8 mouse cellular contexts compared by ENCODE assay signal in the genomic region with DNA sequence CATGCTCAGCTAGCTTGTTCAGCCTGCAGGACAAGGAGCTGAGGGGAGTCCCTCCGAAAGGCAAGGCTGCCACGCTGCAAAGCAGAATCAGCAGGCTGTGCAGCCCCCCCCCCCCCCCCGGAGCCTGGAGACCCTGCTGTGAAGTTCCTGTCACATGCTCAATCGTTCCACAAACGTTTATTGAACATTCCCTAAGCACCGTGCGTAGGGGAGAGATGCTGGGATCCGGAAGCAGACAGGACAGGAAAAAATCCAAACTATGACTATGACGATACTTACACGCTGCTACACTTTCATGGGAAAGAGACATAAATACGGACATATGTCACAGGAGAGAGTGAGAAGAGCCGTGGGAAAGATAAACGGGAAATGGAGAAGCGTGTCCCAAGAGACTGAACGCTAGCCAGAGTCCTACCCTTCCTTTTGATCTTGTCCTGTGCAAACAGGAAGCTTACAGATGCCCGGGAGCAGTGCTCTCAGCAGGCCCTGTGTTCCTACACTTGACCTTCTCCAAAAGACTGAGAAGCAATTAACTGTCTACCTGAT. TPM values are rescaled to one million over a fixed set of nuclear protein-coding genes. Genes with fewer than 3 reads are reported as not detected.
A peak's percentile ranks its signal among the peaks of the same experiment; 100 is the strongest.
DNase-seq lines count a peak whose midpoint lies in the region; ATAC-seq and TF ChIP-seq lines count a peak whose summit lies in the region.

No protein-coding gene starts in this region.

- no peak for TF ChIP-seq CTCF in E14TG2a.4 (conservative IDR thresholded peaks at IDR 0.05; ENCODE audit: low read length)

- DNase-seq in ZHBTc4 (ENCODE audit: low read depth, low spot score): peak; percentile 83
- peak; percentile 45 for DNase-seq in hindbrain, embryonic 11.5 days (ENCODE audit: low spot score)
- peak; percentile 36 to 53 for DNase-seq in lung, postnatal 4 days
- no peak for DNase-seq in ovary, postnatal 36 days (ENCODE audit: low spot score)
- DNase-seq in adrenal gland, adult 18-20 months (ENCODE audit: low spot score in 2 of 2): no peak
- no peak for DNase-seq in right cerebral cortex, adult 18-20 months
- DNase-seq in left cerebral cortex, postnatal 25 days (ENCODE audit: low spot score in 2 of 2): no peak

- ATAC-seq in hindbrain, embryonic 11.5 days (ENCODE audit: low FRiP score): no peak

- 0 out of 2 replicates have a peak overlapping the region, but pooled peaks have one; percentile 31 for H3K27ac ChIP-seq in hindbrain, embryonic 11.5 days (ENCODE audit: low read depth, low read length)

- H3K9me3 ChIP-seq in E14TG2a.4 (ENCODE audit: low read length): no peaks in the 10 kb centered on the region
- no peaks in the 10 kb centered on the region for H3K9me3 ChIP-seq in hindbrain, embryonic 11.5 days (ENCODE audit: control insufficient read depth, low read length)

- H3K4me1 ChIP-seq in E14TG2a.4 (replicated peaks; ENCODE audit: low read depth, low read length): peaks cover 85% of the 10 kb centered on the region
- H3K4me1 ChIP-seq in hindbrain, embryonic 11.5 days (replicated peaks; ENCODE audit: control insufficient read depth, insufficient read depth, low read length): peaks cover 14% of the 10 kb centered on the region

- no peak overlapping the region for H3K9ac ChIP-seq in hindbrain, embryonic 11.5 days (ENCODE audit: low read depth, low read length)

- H3K4me2 ChIP-seq in hindbrain, embryonic 11.5 days (replicated peaks; ENCODE audit: low read depth, low read length): peak overlapping the region; percentile 27

- intact Hi-C loops in left cerebral cortex, postnatal 25 days (cut with DNase I): no loop called here

- H3K4me3 ChIP-seq in E14TG2a.4 (replicated peaks; ENCODE audit: low read length): peak overlapping the region; percentile 11
- H3K4me3 ChIP-seq in hindbrain, embryonic 11.5 days (ENCODE audit: low read depth, low read length): no peak overlapping the region; the same call in 1 of the 2 replicates

- no peaks in the 10 kb centered on the region for H3K36me3 ChIP-seq in E14TG2a.4 (ENCODE audit: insufficient read depth, low read length)
- no peaks in the 10 kb centered on the region for H3K36me3 ChIP-seq in hindbrain, embryonic 11.5 days (ENCODE audit: control insufficient read depth, insufficient read depth, low read length)

- WGBS in hindbrain, embryonic 11.5 days: 10% methylated on average over 16 of the region's 16 CpGs

- no peaks in the 10 kb centered on the region for H3K27me3 ChIP-seq in E14TG2a.4 (ENCODE audit: insufficient read depth, low read length)
- no peaks in the 10 kb centered on the region for H3K27me3 ChIP-seq in hindbrain, embryonic 11.5 days (ENCODE audit: control insufficient read depth, insufficient read depth, low read length)

RNA-seq across cellular contexts. Expression of gene Zbtb34, which starts 5.0 kb away (rescaled TPM):
- 8.0 and 8.5 TPM in 2 replicates for polyA plus RNA-seq in hindbrain, embryonic 11.5 days (2014; fragmentation: Nextera tagmentation; extraction: Ambion mirVana)
- total RNA-seq in adrenal gland, adult 18-20 months (2021): 1 to 10 TPM; 5.6 to 8.2 TPM
- total RNA-seq in left cerebral cortex, postnatal 25 days (2021): 10 to 100 TPM; 24.2 to 26.2 TPM

RNA-seq across cellular contexts. Expression of gene Zbtb43, which starts 32.3 kb away (rescaled TPM):
- 24.8 and 31.2 TPM in 2 replicates for polyA plus RNA-seq in hindbrain, embryonic 11.5 days (2014; fragmentation: Nextera tagmentation; extraction: Ambion mirVana)
- 10 to 100 TPM; 24.3 to 25.1 TPM for total RNA-seq in adrenal gland, adult 18-20 months (2021)
- total RNA-seq in left cerebral cortex, postnatal 25 days (2021): 10 to 100 TPM; 30.9 to 36.0 TPM

Comparison
In these comparisons a context has a peak if more than half of its experiments do, and no peak if none do; other contexts are left out.
1. DNase-seq: peak in ZHBTc4 (single experiment), hindbrain, embryonic 11.5 days (single experiment) and lung, postnatal 4 days (2 of 2); none in ovary, postnatal 36 days (single experiment), adrenal gland, adult 18-20 months (0 of 2), right cerebral cortex, adult 18-20 months (single experiment) and left cerebral cortex, postnatal 25 days (0 of 2).